Mouse (Mus musculus) NIH3T3 (cell line): Measurements from ENCODE around the gene Tmem266.

Source experiments
- DNase-seq: peaks from one replicate; pipeline ENCODE4 v3.0.0-alpha.2; 2012; ENCODE audit warnings: low read depth

The Tmem266 gene

DNA sequence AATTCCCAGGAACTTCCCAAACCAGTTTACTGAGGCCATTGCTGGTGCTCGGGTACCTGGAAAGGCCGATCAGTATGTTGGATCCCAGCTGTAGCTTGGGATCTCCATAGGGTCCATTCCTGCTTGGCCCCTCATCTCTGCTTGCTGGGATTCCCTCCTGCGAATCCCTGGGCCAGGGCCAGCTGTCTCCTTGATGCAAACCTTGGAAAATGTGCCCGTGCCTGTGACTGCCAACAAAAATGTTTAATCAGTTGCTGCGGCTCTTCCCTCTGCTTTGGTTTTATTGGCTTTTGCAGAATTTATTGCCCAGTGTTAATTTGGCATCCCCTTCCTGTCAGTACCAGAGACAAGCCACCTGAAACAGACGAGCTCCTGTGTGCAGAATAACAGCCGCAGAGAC, 75.6 kb downstream of the Tmem266 start:
- DNase-seq, result no peak

DNA sequence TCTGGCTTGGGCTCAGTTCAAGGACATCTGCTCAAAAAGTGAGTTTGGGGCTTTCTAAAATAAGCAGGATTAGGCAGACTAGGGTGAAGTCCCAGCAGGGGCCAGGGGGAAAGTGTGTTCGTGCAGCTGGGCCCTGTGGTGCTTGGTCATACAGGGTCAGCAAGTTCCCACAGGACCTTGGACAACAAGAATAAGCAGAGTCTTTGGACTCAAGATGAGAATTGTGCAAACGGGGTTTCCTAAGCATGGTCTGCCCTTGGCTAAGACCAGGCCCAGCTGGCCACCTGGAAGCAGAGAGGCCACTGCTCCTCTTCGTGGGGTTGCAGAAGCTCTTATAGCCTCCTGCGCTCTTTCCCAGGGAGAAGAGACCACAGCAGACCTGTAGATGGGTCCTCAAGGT, 77.5 kb downstream of the Tmem266 start:
- no peak for DNase-seq

DNA sequence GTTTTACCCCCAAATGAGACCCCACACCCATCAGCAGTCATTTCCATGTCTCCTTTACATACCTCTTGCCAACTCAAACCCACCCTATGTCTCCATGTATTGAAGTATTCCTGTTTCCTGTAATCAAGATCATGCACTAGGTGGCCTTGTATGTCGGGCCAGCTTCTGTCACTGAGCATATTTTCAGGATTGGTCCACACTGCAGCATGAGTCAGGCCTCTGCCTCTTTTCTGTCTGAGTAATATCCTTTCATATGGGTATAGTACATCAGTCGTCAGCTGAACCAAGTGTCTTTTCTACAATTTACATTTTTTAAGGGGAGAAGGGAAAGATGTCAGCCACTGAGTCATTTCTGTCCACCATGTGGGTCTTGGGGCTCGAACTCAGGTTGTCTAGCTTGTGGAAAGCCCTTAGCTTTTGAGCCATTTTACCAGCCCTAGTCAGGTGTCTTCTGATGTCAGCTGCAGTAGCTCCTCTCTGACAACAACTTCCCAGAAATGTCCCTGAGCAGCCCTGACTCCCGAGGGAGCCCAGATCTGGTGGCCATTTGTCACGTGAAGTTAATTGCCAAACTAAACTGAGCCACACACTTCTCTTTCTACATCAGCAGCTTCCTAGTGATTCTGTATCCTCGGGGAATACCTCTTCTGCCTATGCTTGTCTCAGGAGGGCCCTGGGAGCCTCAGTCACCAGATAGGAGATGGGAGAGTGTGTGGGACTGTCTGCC, 78.4 kb downstream of the Tmem266 start:
- no peak for DNase-seq

DNA sequence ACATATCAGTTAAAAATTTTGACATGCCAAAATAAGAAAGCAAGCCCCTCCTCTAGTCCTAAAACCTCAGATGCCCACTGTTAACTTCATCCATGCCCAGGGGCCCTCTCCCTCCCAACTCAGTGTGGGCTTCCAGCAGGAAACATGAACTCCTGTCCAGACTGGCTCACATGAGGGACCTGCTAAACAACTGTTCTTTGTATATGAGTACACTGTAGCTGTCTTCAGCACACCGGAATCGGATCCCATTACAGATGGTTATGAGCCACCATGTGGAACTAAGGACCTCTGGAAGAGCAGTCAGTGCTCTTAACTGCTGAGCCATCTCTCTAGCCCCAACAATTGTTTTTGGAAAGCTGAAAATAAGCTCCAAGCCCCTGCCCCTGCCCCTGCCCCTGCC, 80.1 kb downstream of the Tmem266 start:
- no peak for DNase-seq

DNA sequence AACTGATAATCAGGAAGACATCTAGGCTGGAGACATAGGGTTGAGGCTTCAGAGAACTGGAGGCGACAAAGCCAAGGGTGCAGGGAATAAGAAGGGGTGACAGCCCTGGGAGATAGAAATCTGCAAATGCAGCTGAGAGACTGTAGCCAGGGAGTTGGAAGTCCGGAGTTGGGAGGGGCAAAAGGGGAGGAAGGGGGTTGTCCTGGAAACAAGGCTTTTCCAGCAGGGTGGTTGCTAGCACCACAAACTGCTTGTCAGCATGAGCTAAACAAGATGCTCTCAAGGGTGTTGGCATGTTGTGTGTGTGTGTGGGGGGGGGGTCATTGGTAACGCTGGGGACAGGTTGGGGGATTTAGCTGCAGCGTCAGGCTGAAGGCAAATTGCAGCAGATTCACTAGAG, 82.1 kb downstream of the Tmem266 start:
- DNase-seq, result no peak

DNA sequence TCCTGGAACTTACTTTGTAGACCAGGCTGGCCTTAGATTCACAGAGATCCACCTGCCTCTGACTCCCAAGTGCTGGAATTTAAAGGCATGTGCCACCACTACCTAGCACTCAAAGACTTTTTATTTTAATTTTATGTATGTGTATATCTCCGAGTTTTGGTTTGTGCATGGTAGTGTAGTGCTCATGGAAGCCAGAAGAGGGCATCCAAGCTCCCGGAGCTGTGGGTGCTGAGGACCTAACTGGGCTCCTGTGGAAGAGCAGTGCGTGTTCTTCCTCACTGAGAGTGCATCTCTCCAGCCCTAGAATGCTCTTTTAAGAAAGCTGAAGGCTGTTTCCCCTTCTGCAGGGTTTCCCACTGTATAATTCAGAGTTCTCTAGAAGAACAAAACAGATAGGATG, 83.1 kb downstream of the Tmem266 start:
- peak; percentile 16 for DNase-seq

DNA sequence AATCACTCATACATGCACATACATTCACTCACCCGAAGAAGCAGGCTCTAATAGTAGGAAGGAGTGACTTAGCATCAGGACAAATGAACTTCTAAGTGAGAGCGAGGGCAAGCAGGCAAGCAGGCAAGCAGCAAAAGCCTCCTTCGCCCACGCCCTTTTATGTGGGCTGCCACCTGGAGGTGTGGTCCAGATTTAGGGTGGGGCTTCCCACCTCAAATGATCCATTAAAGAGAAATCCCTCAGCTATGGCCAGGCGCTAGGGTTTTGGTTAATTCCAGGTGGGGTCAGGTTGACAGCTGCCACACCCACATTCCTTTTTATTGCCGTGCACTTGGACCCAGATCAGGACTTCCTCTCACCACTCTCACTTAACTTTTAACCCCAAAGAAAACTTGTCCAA, 83.7 kb downstream of the Tmem266 start:
- DNase-seq, result no peak

DNA sequence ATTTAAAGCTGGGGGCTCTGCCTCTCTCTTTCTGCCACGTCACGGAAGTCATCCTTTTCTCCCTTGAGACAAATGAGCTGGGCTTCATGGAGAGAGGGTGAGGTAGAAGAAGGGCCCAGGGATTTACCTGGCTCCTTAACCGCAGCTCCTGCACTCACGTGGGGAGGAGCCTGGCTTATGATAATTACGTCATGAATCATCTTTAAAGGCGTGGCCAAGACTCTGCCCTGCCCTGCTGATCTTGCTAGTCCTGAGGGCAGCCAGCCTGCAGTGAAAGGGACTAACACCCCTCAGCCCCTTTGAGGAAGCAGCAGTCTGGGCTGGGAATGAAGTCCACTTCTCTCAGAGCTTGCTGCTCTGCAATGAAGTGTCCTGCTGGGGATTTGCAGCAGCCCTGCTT, 84.4 kb downstream of the Tmem266 start:
- DNase-seq, result no peak

DNA sequence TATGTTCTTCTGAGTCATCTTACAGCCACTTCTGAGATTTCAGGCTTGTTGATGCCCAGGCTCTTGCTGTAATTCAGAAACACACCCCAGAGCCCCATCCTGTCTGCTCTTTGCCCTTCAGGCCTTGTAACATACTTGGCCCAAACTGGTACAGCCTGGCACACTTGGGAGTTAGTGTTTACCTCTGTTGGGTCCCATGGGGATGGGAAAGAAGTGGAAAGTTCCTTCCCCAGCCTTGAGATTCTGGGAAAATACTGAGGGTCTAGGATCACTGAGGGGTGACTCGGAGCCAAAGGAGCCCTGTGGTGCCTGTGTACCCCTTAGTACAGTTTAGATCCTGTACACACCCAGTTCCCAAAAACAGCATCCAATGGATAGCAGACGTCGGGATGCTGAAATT, 95.1 kb downstream of the Tmem266 start:
- DNase-seq, result no peak

DNA sequence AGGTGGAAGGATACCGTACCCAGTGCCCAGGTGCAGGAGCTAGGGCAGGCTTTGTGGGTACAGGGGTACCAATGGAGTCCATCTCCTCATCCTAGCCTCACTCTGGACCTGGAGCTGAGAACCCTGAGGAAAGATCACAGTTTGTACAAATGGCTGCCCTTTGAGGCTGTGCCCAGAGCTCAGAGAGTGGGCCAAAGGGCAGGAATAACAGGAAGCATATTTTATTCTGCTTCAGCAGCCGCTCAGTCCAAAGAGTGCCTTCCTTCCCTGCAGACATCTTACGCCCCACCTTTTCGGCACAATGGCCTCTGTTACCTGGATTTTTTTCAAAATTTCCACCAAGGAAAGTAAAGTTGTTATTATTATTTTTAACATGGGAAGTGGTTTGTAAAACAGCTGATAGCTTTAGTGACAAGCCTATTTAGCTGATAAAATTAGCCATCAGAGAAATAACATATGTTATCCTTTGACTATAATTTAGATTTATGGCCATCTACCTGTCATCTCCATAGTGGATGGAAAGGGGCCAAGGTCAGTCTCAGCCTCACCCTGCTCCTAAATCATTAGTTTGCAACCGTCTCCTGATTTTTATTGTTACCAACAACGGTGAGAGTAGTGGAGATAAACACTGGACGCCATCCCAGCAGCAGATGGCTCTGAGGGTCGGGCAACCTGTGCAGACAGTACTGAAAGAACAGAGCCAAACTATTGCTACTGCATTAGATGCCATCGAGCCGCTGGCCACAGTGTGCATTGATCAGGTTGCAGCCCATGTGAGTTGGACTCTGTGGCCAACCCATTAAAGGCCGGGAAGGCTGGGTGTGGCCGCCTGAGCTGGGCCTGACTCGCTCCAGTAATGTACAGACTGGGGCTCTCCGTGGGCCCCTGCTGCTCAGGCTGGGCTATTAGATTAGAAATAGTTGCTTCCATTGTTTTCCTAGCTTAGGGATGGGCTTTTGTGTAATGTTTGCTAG, 97.0 kb downstream of the Tmem266 start:
- DNase-seq, result peak; percentile 23

DNA sequence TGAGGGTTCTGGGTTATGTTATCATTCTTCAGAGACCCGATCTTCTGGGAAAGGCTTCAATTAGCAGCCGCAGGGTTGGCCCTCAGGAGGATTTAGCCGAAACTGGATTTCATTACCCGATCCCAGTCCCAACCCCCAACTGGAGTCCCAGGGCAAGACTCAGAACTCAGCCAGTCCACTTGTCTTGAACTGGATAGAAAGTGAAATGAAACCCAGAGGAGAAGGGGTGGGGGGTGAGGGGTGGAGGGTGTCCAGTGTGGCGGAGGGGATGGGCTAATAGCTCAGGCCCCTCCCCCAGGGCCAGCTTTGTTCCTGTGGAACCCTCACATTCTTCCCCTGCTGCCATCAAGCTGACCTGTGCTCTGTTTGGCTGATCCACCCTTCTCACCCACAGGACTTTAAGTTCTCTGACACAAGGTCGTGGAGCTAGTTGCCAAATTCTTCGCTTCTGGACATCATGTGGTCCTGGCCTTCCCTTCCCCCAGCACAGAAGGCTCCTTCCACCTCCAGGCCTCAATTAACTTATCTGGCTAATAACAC, 98.6 kb downstream of the Tmem266 start:
- DNase-seq, result no peak

DNA sequence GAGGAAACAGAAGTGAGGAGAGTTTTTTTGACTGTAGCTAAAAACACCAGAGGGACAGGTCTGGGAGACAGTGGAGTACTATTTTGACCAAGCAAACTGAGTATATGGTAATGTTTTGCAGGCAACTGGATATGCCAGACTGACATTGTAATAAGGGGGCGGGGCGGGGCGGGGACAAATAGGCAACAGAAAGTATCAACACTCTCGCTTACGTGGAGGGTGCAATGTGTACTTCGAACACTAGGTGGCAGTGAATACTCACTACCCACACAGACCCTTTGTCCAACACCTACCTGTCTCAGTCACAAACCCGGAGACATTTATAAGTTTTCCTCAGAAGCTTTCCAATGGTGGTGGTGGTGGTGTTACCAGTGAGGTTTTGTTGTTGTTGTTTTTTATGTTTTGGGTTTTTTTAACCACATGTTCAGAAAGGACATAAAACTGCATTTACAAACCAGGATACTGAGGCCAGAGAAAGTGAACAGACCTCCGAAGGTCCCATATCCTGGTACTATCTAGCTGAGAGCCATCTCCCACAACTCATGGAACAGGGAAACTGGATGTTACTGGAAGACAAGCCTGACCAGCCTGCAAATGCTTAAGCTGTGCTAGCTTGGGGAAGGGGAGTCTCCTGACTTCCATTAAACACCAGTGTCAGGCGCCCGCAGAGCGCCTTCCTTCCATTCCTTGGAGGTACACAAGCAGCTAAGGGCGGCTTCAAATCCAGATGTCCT, 102.7 kb downstream of the Tmem266 start:
- peak; percentile 92 for DNase-seq

DNA sequence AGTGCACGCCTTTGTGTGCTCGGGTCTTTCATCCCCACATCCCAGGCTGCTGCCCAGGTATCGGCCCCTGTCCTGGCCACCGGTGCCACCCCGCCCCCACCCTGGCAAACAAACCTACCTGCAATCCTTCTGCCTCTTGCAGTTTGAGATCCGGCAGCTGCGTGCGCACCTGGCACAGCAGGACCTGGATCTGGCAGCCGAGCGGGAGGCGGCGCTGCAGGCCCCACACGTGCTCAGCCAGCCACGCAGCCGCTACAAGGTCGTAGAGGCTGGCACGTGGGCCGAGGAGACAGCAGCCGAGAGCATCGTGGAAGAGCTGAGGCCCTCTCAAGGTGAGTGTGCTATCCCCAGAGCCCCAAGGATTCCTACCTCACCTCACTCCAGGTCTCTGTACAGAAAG, 103.4 kb downstream of the Tmem266 start:
- DNase-seq, result no peak

DNA sequence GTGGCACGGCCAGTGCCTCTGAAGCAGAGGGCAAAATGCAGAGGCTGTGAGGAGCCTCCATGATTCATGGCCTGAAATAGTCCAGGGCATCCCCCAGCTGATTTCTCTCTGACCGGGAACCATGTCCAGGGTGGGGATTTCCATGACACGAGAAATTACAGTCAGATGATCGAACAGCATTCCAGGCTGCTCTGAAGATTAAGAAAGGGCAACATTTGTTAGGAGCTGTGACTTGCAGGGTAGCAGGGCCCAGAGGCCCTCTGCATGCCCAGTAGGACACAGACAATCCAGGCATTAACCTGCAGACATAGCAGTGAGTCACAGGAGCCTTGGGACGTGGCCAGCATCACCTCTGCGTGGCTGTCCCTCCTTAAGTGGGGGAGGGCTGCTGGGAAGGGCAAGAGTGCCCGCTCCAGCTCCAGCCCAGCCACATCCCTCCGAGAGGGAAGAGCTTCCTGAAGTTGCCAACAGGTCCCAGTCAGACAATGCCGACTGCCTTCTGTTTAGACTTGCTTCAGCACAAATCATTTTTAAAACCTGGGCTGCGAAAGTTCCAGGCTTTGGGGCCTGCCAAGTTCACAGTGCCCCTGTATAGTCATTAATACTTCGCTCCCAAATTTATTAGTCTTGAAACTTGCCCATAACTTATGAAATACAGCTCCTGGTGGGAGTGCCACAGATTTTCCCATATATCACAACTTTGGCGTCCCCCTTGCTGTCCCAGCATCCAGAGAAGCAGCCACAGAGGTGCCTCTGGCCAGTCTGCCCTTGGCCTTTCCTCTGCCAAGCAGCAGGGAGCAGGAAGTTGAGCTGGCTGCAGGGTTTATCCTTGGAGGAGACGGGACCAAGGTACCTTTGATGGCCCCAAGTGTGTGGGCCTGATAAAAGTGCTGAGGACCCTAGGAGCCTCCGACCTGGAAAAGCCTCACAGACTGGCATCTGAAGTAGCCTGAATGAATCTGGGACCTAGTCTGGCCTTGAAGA, 105.9 kb downstream of the Tmem266 start:
- peak; percentile 40 for DNase-seq

DNA sequence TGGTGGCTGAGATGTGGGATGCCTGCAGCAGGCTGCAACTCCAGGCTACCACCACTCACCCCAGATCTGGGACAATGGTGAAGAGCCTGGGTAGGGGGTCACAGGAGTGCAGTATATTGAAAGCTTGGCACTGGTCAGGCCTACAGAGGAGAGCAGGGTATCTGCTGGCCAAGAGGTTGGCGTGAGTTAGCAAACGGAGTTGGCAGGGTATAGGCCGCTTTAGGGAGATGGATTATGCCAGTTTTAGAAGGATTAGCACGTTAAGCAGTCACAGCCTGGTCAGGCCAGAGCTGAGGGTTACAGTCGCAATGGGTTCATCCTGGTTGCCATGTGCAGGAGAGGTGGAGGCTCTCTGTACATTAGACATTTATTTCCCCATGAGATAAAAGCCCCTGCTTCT, 107.2 kb downstream of the Tmem266 start:
- no peak for DNase-seq

DNA sequence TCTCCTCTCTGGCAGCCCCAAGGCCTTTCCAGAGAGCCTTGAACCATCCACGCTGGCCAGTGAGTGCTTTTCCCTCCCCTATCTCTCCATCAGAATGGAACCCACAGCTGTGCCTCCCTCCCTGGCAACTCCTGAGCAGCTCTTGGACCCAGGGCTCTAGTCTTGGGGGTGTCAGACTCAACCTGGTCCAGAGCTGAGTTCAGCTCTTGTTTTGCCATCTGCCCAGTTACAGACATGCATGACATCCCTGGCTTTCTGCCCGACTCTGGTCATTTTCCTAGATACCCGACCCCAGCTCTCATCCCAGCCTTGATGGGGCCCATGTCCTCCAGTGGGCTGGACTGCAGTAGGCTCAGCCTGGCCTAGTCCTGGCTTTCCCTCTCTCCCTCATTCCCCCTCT, 111.7 kb downstream of the Tmem266 start:
- DNase-seq, result no peak

DNA sequence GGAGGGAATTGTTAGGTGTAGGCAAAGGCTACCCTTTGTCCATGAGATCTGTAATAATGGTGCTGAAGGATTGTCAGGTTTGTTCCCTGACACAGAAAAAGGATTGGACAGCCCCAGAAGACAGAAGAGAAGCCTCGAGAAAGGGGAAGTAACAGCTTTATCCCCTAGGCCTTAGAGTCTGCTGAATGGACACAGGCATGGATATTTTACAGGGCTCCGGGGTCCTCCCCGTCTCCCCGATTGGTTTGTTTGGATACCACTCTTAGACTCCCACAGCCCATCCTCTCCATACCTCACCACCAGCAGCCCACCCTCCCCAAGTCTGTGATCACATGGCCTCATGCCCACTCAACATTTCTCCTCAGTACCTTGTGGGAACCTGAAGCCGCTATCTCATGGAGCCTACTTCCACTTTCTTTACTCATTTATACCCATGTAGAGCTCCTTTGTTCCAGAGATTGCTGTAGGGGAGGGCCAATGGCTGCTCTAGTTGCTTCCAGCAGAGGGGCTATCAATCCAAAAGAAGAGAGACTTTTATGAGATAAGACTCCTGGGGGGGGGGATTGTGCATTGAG, 112.6 kb downstream of the Tmem266 start:
- no peak for DNase-seq

DNA sequence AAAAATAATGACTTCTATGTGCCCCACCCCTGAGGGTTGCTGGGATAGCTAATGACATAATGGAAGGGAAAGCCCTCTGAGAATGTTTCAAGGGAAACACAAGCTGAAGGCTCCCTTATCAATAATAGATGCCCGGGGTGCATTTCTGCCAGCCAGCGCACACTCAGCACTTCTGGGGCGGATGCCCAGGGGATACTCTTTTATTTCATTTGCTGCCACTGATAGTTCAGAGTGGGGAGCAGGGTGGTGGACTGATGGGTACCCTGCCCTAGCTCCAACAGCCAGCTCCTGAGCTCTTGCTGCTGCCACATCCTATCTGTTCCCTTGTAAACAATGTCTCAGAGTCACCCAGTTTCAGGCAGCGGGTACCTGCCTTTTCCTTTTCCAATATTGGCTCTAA, 120.8 kb downstream of the Tmem266 start:
- no peak for DNase-seq

DNA sequence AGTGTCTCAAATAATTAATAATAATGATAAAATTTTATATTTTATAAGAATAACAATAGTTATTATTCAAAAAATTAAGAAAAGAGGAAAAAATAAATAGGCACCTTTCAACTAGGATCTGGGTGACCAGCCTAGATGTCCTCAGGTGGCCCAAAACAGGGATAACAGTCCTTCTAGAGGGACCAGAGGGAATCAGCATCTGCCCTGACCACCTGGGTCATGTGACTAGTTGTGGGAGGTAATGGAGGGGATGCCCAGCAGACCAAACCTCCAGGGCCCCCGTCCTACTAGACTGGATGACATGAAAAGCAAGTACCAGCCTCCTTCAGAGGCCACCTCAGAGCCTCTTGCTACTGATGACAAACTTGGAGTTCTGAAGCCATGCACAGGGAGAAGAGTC, 122.4 kb downstream of the Tmem266 start:
- no peak for DNase-seq

DNA sequence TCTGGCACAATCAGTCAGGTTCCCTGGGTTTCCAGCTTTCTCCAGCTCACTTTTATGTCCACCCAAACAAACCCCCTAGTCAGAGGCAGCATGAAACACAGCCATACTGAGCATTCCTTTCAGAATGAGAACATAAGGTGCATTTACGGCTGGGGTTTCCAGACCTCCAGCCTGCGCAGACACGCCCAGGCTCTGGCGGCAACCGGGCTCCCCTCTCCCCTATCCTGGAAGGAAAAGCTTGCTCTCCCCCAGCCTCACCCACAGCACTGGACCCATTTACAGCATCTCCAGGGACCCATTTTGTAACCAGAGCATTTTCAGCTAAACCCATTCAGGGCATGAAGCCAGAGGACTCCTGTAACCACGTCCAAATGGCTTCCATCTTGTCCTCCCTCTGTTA, 123.3 kb downstream of the Tmem266 start:
- peak; percentile 36 for DNase-seq

DNA sequence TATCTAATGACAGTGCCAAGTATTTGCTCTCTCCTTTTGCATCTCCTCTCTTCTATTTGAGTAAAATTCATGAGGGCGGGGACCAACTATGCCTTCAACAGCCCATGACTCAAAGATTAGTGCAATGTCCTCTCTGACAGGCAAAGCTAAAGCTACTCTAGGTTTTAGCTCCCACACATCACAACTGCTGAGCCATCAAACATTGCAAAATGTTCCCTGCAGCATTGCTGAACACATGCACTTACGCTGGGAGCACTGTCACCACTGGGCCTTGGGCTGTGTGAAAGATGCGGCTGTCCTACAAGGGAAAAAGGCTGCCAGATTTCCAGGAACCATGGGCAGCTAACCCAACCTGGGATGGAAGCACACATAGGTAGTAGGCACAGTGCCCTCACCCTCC, 124.7 kb downstream of the Tmem266 start:
- DNase-seq, result peak; percentile 48
